Mouse (Mus musculus): ENCODE data around the gene Zfp534. TPM values are rescaled to one million over a fixed set of nuclear protein-coding genes. Genes with fewer than 3 reads are reported as not detected.

The Zfp534 gene
- not detected for polyA plus RNA-seq (2017; shearing (Covaris generic))

DNA sequence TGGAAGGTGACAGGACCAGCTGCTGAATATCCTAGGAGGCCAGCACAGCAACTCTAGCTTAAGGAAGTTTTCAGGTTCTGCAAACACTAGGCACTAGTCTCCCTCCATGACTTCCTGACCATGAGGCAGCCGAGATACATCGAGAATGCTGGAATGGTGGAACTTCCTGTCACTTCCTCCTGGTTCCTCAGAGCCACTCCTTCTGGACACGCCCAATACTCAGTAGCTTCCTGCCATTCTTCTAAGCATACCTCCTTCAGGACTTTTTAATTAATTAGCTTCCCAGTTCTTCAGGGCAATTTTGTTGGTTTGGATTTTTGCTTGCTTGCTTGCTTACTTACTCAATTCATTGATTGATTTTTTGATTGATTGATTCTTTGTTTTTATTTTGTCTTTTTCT, at the start of gene Zfp534:
TSS of gene Zfp534 (minus strand) at position 101 of the 400 bp plus-strand sequence.

DNA sequence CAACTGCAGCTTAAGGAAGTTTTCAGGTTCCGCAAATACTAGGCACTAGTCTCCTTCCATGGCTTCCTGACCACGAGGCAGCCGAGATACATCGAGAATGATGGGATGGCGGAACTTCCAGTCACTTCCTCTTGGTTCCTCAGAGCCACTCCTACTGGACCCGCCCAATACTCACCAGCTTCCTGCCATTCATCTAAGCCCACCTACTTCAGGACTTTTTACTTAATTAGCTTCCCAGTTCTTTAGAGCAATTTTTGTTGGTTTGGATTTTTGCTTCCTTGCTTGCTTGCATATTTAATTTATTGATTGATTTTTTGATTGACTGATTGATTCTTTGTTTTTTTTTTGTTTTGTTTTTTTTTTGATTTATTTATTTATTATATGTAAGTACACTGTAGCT, 59.9 kb downstream of the Zfp534 start, which contains the start of gene Zfp979:
TSS of gene Zfp979 (minus strand) at position 101 of the 400 bp plus-strand sequence.

Other genes starting within 250 kb of the Zfp534 start
- 0.89 TPM for gene Zfp982, start 210.1 kb downstream of the Zfp534 start, polyA plus RNA-seq (2017; shearing (Covaris generic))
- gene Gm16503, start 162.3 kb downstream of the Zfp534 start, polyA plus RNA-seq (2017; shearing (Covaris generic)) = 0.38 TPM
- 0.66 TPM for gene Zfp985, start 149.3 kb downstream of the Zfp534 start, polyA plus RNA-seq (2017; shearing (Covaris generic))
- 0.26 TPM for gene Zfp979, start 60.0 kb downstream of the Zfp534 start, polyA plus RNA-seq (2017; shearing (Covaris generic))
- gene Zfp984, start 107.2 kb upstream of the Zfp534 start, polyA plus RNA-seq (2017; shearing (Covaris generic)) = 25.8 TPM
- 4.5 TPM for gene Zfp933, start 145.8 kb upstream of the Zfp534 start, polyA plus RNA-seq (2017; shearing (Covaris generic))
- gene Miip, start 166.3 kb upstream of the Zfp534 start, polyA plus RNA-seq (2017; shearing (Covaris generic)) = 123 TPM
- 5.2 TPM for gene Fv1, start 166.4 kb upstream of the Zfp534 start, polyA plus RNA-seq (2017; shearing (Covaris generic))
- 34.6 TPM for gene Mfn2, start 202.2 kb upstream of the Zfp534 start, polyA plus RNA-seq (2017; shearing (Covaris generic))
- 10.4 TPM for gene Plod1, start 234.2 kb upstream of the Zfp534 start, polyA plus RNA-seq (2017; shearing (Covaris generic))
- gene 2510039O18Rik, start 238.3 kb upstream of the Zfp534 start, polyA plus RNA-seq (2017; shearing (Covaris generic)) = 114 TPM